Mouse (Mus musculus) heart, embryonic 14.5 days (tissue): ENCODE results near the gene Erc2. TPM values are rescaled to one million over a fixed set of nuclear protein-coding genes. Genes with fewer than 3 reads are reported as not detected.

Experiments used
- ATAC-seq: fragments of 200-750 bp; cut with Nextera tagmentation; 2 replicates; pipeline ENCODE4 v1.8.0; 2017; ENCODE audit warnings: low read depth, moderate TSS enrichment; ENCODE audit not compliant: insufficient number of reproducible peaks, insufficient read depth, low FRiP score
- H3K27ac ChIP-seq, 2 experiments: fragments of 200-500 bp in 1 of 2; fragments of 300-500 bp in 1 of 2; sonication (generic) in 1 of 2; replicated peaks in 1 of 2; 2 replicates each; pipeline ENCODE4 v1.5.1; 2012 to 2014; ENCODE audit warnings: low read depth in 2 of 2, low read length in 2 of 2, control low read depth in 1 of 2, mild to moderate bottlenecking in 1 of 2, mixed read lengths in 1 of 2; ENCODE audit not compliant: control insufficient read depth in 1 of 2, insufficient read depth in 1 of 2
- H3K27me3 ChIP-seq: fragments of 300-500 bp; sonication (generic); 2 replicates; pipeline ENCODE4 v1.6.1; 2014; ENCODE audit warnings: mild to moderate bottlenecking, low read length, control low read depth; ENCODE audit not compliant: control insufficient read depth, insufficient read depth
- H3K36me3 ChIP-seq: fragments of 300-500 bp; sonication (generic); 2 replicates; pipeline ENCODE4 v1.6.1; 2014; ENCODE audit warnings: mild to moderate bottlenecking, control low read depth, low read length, mixed read lengths; ENCODE audit not compliant: control insufficient read depth, insufficient read depth
- H3K4me1 ChIP-seq, 2 experiments: fragments of 200-500 bp in 1 of 2; fragments of 300-500 bp in 1 of 2; sonication (generic) in 1 of 2; 2 replicates each; pipeline ENCODE4 v1.6.1; 2012 to 2014; ENCODE audit warnings: low read length in 2 of 2, control low read depth in 1 of 2, mixed read lengths in 1 of 2; ENCODE audit not compliant: control insufficient read depth in 2 of 2, insufficient read depth in 2 of 2
- H3K4me2 ChIP-seq: fragments of 300-500 bp; sonication (generic); 2 replicates; pipeline ENCODE4 v1.6.1; 2014; ENCODE audit warnings: mild to moderate bottlenecking, low read length
- H3K4me3 ChIP-seq, 2 experiments: fragments of 200-500 bp in 1 of 2; fragments of 300-500 bp in 1 of 2; sonication (generic) in 1 of 2; 2 replicates each; pipeline ENCODE4 v1.5.1; 2012 to 2014; ENCODE audit warnings: low read length in 2 of 2, mild to moderate bottlenecking in 2 of 2, control low read depth in 1 of 2, low read depth in 1 of 2, moderate library complexity in 1 of 2; ENCODE audit not compliant: control insufficient read depth in 1 of 2, insufficient read depth in 1 of 2
- H3K9ac ChIP-seq: fragments of 300-500 bp; sonication (generic); 2 replicates; pipeline ENCODE4 v1.6.1; 2014; ENCODE audit warnings: mild to moderate bottlenecking, low read length
- H3K9me3 ChIP-seq: fragments of 300-500 bp; sonication (generic); 2 replicates; pipeline ENCODE4 v1.6.1; 2016; ENCODE audit warnings: low read length, control low read depth; ENCODE audit not compliant: control insufficient read depth
- WGBS: fragments of 180-500 bp; shearing (Covaris S2); extraction: QIAGEN DNeasy Blood & Tissue Kit; methylation state at CpG from one replicate; pipeline ENCODE4 v1.1.7; 2014; 5-methylcytosine and 5-hydroxymethylcytosine counted together
- polyA plus RNA-seq: library from polyadenylated mRNA; unstranded; fragments of >200 nt; fragmentation: Nextera tagmentation; extraction: Ambion mirVana; gene quantifications from 2 replicates; pipeline ENCODE4 v1.2.1, GENCODE M21; 2014

Erc2 gene
- polyA plus RNA-seq, 1 experiment from 2014 or later, result 3.2 TPM

DNA sequence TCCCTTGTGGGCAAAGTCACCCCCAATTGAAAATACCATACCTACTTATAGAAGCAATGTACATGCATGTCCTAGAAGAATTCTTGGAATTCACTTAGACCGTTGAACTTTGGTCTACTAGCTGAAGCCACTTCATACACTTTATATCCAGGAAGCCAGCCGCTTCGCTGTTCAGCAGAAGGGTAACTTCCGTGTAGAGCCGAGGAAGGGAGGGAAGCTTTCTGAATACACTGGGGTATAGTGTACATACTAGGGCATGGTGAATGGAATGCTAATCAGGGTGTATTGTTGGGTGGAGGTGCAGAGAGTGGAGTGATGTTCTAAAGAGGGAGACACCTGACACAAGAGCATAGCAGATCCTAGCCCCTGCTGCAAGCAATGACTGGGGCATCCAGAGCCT, 708.9 kb downstream of the Erc2 start:
- ATAC-seq, result no peak
- H3K4me3 ChIP-seq, result no peak overlapping the region
- no peak overlapping the region for H3K4me2 ChIP-seq
- no peaks in the 10 kb centered on the region for H3K27me3 ChIP-seq
- H3K36me3 ChIP-seq, result no peaks in the 10 kb centered on the region
- no peak overlapping the region for H3K9ac ChIP-seq
- no peak overlapping the region for H3K27ac ChIP-seq
- WGBS, result 75% methylated on average over 5 of the region's 5 CpGs
- no peaks in the 10 kb centered on the region for H3K4me1 ChIP-seq
- H3K9me3 ChIP-seq, result no peaks in the 10 kb centered on the region

DNA sequence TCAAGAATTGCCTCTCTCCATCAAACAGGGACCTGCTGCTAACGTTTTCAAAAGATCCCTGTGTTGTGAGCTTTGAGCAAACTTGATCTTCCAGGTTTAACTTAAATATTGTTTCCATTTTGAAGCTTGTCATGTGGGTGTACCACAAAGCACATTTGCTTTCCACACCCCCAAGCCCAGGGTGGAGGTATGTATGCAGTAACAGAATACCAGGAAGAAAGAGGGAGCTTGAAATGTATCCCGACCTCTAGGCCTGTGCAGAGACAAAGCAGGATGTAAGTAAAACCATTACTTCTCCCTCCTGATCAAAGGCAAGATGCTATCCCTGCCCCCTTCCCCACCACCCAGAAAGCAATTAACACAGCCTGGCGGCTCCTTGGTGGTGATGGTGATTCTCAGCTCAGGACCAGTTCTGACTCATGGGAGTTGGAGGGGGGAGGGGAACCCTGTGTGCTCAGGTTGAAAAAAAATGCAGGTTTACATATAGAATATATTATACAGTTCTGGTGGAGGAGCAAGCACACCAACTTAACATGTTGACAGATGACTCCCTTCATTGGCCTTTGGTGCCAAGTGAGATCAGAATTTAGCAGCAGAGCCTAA, 710.2 kb downstream of the Erc2 start:
- 59% methylated on average over 3 of the region's 3 CpGs for WGBS
- H3K4me2 ChIP-seq, result no peak overlapping the region
- no peak overlapping the region for H3K9ac ChIP-seq
- no peak overlapping the region for H3K27ac ChIP-seq
- H3K4me1 ChIP-seq, result no peaks in the 10 kb centered on the region
- no peaks in the 10 kb centered on the region for H3K27me3 ChIP-seq
- H3K4me3 ChIP-seq, result no peak overlapping the region
- H3K9me3 ChIP-seq, result no peaks in the 10 kb centered on the region
- H3K36me3 ChIP-seq, result no peaks in the 10 kb centered on the region
- ATAC-seq, result no peak

DNA sequence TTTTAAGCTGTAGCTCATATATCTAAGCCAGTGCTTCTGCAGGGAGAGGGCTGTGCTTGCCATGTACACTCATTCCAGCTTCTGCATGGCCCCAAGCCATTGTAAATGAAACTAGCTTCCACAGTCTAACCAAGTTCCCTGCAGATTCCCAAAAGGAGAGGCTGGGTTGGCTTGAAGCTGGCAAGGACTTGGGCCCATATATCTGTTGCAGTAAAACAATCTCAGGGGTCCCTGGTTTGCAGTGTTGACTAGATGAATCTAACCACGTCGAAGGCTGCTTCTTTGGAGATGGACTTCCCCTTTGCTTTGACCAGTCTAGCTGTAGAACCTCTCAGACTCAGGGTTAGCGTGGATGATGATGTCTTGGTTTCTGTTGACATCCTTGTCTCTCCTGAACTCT, 716.9 kb downstream of the Erc2 start:
- Histone ChIP-seq H3K36me3 (no peaks in the 10 kb centered on the region), H3K4me1 (no peaks in the 10 kb centered on the region), H3K9me3 (no peaks in the 10 kb centered on the region), H3K4me3 (no peak overlapping the region), H3K27me3 (no peaks in the 10 kb centered on the region), H3K4me2 (no peak overlapping the region), H3K27ac (no peak overlapping the region), H3K9ac (no peak overlapping the region)
- ATAC-seq, result no peak
- WGBS, result 86% methylated on average over 3 of the region's 3 CpGs

DNA sequence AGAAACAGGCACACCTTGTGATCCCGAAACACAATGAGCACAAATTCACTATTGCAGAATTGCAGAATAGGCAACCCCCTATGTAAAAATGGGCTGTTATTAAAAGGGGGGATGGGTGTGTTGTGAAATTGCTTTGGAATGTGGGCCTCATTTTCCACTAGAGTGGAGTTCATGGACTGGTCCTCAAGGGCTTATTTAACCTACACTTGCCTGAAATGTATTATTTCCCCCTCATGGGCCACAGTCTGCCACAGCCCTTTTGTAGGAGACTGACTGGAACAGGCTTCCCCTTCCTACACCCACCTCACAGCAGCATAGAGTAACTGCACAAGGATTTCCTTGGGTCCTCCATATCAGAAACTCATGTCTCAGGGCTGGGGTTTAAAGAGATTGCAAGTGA, 726.9 kb downstream of the Erc2 start:
- Histone ChIP-seq H3K4me1 (no peaks in the 10 kb centered on the region), H3K9ac (no peak overlapping the region), H3K36me3 (no peaks in the 10 kb centered on the region), H3K4me2 (no peak overlapping the region), H3K27me3 (no peaks in the 10 kb centered on the region), H3K4me3 (no peak overlapping the region), H3K27ac (no peak overlapping the region), H3K9me3 (no peaks in the 10 kb centered on the region)
- 97% methylated on average over 1 of the region's 1 CpGs for WGBS
- ATAC-seq, result no peak

DNA sequence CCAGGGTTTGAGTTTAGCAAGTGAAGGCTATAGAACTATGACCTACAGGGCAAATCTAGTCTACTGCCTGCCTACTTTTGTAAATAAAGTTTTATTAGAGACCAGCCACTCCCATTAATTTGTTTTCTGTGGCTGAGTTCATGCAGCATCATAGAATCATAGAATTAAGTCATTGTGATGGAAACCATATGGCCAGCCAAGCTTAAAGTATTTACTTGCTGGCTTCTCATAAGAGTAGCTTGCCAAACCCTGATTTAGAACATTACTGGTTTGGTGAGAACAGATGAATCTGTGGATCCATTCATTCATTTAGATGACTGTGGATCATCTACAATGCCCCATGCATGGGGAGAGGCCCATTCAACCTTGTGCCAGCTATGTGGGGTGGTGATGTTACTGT, 733.8 kb downstream of the Erc2 start:
- ATAC-seq, result no peak
- Histone ChIP-seq H3K27me3 (no peaks in the 10 kb centered on the region), H3K9ac (no peak overlapping the region), H3K4me1 (peaks cover 3 to 10% of the 10 kb centered on the region in 2 experiments), H3K36me3 (no peaks in the 10 kb centered on the region), H3K27ac (no peak overlapping the region), H3K4me3 (no peak overlapping the region), H3K9me3 (no peaks in the 10 kb centered on the region), H3K4me2 (no peak overlapping the region)

DNA sequence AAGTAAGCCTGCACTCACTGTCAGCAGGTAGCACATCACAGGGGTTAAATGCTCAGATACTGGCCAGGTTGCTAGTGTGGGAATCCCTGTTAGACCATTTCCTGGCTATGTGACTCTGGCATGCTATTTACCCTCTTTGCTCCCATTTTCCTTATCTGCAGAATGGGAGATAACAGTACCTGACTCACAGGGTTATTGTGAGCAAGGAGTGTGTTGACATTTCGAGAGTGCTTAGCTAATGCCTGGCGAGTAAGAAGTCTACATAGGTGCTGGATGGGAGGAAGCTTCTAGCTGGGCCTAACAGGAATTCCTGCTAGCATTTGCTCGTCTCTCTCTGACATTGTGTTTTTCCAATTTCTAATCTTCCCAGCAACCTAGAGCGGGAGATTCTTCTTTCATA, 737.3 kb downstream of the Erc2 start:
- H3K9me3 ChIP-seq, result no peaks in the 10 kb centered on the region
- no peak for ATAC-seq
- 7% methylated on average over 4 of the region's 4 CpGs for WGBS
- H3K4me2 ChIP-seq, result peak overlapping the region; percentile 6; the same call in 1 of the 2 replicates
- no peaks in the 10 kb centered on the region for H3K27me3 ChIP-seq
- no peaks in the 10 kb centered on the region for H3K36me3 ChIP-seq
- H3K4me3 ChIP-seq, result no peak overlapping the region
- peaks cover 3 to 10% of the 10 kb centered on the region in 2 experiments for H3K4me1 ChIP-seq
- H3K9ac ChIP-seq, result no peak overlapping the region
- no peak overlapping the region for H3K27ac ChIP-seq

DNA sequence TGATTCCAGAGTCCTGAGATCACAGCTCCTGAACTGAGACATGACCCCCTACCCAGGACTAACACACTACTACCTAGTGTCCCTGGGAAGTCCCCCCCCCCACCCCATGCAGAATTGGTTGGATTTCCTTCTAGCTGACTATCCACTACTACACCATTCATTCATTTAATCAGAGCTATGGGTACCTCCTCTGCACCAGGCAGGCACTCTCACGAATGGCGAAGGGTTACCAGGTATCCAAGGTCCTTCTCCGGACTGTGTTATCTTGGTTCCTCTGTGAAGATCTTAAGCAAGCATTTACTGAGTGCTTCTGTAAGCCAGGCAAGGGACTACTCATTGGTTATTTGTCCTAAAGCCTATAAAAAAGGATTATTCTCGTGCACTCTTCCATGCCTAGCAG, 737.8 kb downstream of the Erc2 start:
- Histone ChIP-seq H3K4me1 (peaks cover 3 to 10% of the 10 kb centered on the region in 2 experiments), H3K36me3 (no peaks in the 10 kb centered on the region), H3K9ac (no peak overlapping the region), H3K27ac (no peak overlapping the region), H3K27me3 (no peaks in the 10 kb centered on the region), H3K4me3 (no peak overlapping the region), H3K9me3 (no peaks in the 10 kb centered on the region), H3K4me2 (no peak overlapping the region)
- 62% methylated on average over 4 of the region's 4 CpGs for WGBS
- no peak for ATAC-seq

DNA sequence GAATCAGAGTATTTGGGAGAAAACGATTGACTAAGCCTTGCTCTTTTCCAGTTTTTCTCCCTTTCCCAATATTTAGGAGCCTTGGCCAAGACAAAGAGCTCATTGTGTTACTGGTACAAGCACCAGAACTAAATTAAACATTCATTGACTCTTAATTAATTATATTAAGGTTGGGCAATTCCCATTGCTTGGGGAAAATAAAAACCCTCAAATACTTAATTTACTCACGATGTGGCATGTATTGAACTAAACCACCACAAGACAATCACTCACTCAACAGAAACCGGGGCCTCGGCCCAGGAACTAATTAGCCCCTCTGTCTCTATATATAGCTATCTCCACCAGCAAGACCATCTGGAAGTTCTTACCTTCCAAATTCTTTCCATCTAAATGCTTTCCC, 740.1 kb downstream of the Erc2 start:
- Histone ChIP-seq H3K9ac (no peak overlapping the region), H3K4me1 (peaks cover 3 to 10% of the 10 kb centered on the region in 2 experiments), H3K27me3 (no peaks in the 10 kb centered on the region), H3K4me3 (no peak overlapping the region), H3K4me2 (no peak overlapping the region), H3K27ac (no peak overlapping the region), H3K36me3 (no peaks in the 10 kb centered on the region), H3K9me3 (no peaks in the 10 kb centered on the region)
- ATAC-seq, result no peak
- 57% methylated on average over 4 of the region's 4 CpGs for WGBS
